Mouse (Mus musculus) testis, adult 2 months (tissue): ENCODE measurements around the gene Cspg4.

ENCODE experiments used
- CTCF ChIP-seq: fragments of 200-500 bp; IDR thresholded peaks from 2 replicates; pipeline ENCODE4 v1.5.1; 2012; ENCODE audit warnings: low read depth, mild to moderate bottlenecking, inconsistent platforms, low read length, moderate library complexity; ENCODE audit not compliant: control insufficient read depth, insufficient read depth, insufficient replicate concordance
- POLR2A ChIP-seq: fragments of 200-500 bp; IDR thresholded peaks from 2 replicates; pipeline ENCODE4 v1.6.1; 2012; ENCODE audit warnings: low read depth, mild to moderate bottlenecking, inconsistent platforms, low read length, moderate library complexity; ENCODE audit not compliant: control insufficient read depth

GRCm38 (mm10) chr9:56891517-56892011, 26.7 kb downstream of the Cspg4 start:
- TF ChIP-seq CTCF (peak; percentile 6; the same call in 1 of the 2 replicates), POLR2A (no peak)
